Mouse (Mus musculus) left cerebral cortex, postnatal 4 days (tissue): ENCODE data around the gene Rbms3. TPM values are rescaled to one million over a fixed set of nuclear protein-coding genes. Genes with fewer than 3 reads are reported as not detected.
A peak's percentile ranks its signal among the peaks of the same experiment; 100 is the strongest.

Experiments used
- DNase-seq: peaks from one replicate; pipeline ENCODE4 v3.0.0-alpha.2; 2022
- intact Hi-C: fragments of 180-260 bp; cut with DNase I; formaldehyde crosslinking; loops from one replicate; pipeline ENCODE4 v1.15.1; 2025
- total RNA-seq, 2 experiments: library from RNA; stranded (reverse); gene quantifications; 2 replicates each; pipeline ENCODE4 v1.2.3; 2021

Rbms3 gene
- total RNA-seq, 2 experiments from 2014 or later: 18.3 to 22.5 TPM

DNA sequence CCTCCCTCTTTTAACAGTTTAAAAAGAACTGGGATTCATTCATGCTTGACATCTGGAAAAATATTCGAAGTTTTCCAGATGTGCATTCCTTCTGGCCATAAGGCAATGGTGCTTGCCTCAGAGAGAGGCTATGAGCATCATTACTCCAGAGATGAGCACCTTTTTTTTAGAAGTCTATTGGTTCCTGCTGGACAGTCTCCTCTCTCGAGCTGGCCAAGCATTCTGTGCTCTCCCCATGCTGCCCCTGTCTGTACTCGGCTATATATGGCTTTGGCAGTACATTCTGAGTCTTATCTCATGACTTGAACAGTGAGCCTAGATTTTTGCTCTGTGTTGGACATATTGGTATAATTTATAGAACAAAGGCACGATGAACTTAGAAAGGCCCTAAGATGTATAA lies 952.6 kb downstream of the Rbms3 start:
- intact Hi-C loops: no loop called here
- no peak for DNase-seq

DNA sequence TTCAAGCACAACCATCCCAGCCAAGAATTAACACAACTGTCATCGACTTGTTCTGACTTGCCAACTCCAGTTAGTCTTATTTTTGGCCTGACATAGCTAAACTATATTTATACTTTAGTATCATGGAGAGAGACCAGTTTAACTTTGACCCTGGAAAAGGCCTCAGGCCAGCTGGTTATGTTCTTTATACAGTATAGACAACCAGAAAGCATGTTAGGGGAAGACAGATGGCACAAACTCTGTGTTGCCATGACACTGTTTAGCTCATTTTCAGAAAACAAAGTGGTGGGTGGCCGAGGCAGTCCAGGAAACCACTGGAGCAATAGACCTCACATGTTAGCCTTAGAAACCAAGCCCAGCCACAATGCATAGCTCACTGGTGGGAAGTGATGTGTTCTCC lies 953.3 kb downstream of the Rbms3 start:
- DNase-seq: peak; percentile 3

DNA sequence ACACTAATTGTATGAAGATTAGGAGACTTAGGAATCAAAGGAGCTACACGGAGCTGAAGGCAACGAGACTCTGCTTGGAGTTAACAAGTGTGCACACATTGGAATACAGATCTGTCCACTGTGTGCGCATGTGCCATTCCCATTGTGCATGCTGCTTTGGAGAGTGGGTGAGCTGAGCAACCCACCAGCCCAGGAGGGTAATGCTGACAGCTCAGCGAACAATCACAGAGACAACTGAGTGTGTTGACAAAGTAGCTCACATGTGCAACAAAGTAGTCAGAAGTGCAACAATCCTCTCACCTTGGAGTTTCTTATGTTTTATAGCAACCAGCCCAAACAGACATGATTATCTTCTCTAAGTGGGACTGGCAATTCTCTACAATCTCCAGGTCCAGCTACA lies 955.5 kb downstream of the Rbms3 start:
- intact Hi-C loops: no loop called here

More for the DNA sequence above, 953.3 kb downstream of the Rbms3 start:
- intact Hi-C loops: no loop called here

GRCm38 (mm10) chr9:116661026-116661425 lies 968.7 kb downstream of the Rbms3 start:
- no peak for DNase-seq
- intact Hi-C loops: no loop called here

More for the DNA sequence above, 955.5 kb downstream of the Rbms3 start:
- no peak for DNase-seq

DNA sequence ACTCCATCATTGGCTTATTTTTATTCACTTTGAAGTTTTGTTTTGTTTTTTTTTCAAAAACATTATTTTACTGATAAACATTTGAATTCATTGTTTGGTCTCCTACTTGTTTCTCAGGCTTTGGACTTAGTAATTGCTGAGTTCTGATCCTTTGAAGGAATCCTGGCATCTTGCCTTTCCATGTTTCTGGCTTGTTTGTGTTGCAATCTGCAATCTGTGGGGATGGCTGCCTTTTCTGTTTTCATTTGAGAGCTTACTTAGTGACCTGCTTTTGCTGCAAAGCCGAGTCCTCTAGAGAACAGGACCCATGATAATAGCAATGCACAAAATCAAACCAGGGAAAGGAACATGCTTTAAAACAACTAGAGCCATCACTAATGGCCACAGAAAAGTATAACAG lies 969.8 kb downstream of the Rbms3 start:
- intact Hi-C loops: no loop called here
- no peak for DNase-seq

DNA sequence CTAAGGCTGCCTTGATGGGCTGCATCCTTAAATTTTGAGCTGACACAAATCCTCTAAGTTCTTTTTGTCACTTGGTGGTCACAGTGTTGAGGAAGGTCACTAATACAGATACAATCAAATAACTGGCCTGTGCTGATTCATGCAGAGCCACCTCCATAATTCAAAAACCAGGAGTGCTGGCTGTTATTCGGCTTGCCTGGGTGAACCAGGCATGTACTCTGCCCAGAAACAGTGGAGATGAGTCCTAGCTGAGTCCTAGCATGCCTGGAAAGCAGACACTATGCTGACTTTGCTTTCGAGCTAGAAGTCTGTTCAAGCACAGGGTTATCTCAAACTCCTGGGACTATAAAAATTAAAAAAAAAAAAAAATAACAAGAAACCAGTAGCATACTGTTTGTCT lies 972.6 kb downstream of the Rbms3 start:
- intact Hi-C loops: no loop called here
- DNase-seq: no peak

DNA sequence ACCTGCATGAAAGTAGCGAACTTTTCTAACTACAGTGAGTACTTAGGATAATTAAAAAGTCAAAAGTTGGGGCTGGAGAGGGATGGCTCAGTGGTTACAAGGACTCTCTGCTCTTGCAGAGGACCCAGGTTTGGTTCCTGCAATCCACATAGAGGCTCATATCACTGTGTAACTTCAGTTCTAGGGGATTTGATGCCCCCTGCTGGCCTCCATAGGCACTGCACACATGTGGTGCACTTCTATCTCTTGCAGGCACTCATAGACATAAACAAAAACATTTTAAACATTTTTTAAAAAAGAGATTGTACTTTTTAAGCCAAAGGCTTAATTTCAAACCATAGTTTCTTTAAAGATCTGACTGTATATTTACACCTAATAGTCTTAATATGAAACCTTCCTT lies 978.3 kb downstream of the Rbms3 start:
- intact Hi-C loops: no loop called here
- DNase-seq: no peak

GRCm38 (mm10) chr9:116649955-116650354 lies 979.8 kb downstream of the Rbms3 start:
- intact Hi-C loops: no loop called here
- no peak for DNase-seq

- intact Hi-C loops: no loop called here
- DNase-seq: no peak
These were observed 980.5 kb downstream of the Rbms3 start for GRCm38 (mm10) chr9:116649086-116649792.

GRCm38 (mm10) chr9:116644616-116645015 lies 985.1 kb downstream of the Rbms3 start:
- peak; percentile 13 for DNase-seq
- intact Hi-C loops: no loop called here

DNA sequence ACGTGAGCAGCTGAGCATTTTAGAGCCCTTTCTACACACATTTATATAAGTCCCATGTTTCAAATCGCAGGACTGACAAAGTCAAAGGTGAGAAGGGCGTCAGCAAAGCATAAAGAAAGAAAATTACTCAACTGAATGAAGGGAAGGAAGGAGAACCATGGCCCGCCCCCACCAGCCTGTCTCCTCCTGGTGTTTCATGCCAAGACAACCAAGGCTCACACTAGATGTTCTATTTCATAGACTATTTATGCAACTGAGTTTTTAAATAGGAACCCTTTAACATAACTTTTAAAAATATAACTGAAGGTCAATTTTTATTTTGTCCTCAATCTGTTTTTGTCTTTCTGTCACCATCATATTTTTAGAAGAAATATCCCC lies 989.4 kb downstream of the Rbms3 start:
- no peak for DNase-seq

GRCm38 (mm10) chr9:116639597-116640301 lies 990.0 kb downstream of the Rbms3 start:
- intact Hi-C loops: no loop called here
- DNase-seq: no peak

More for the DNA sequence above, 989.4 kb downstream of the Rbms3 start:
- intact Hi-C loops: no loop called here

GRCm38 (mm10) chr9:116633786-116634185 lies 995.9 kb downstream of the Rbms3 start:
- no peak for DNase-seq
- intact Hi-C loops: no loop called here

GRCm38 (mm10) chr9:116633075-116633474 lies 996.6 kb downstream of the Rbms3 start:
- intact Hi-C loops: no loop called here
- DNase-seq: no peak

- no peak for DNase-seq
- intact Hi-C loops: no loop called here
These were observed 997.9 kb downstream of the Rbms3 start for GRCm38 (mm10) chr9:116631816-116632215.

GRCm38 (mm10) chr9:116630805-116631204 lies 998.9 kb downstream of the Rbms3 start:
- no peak for DNase-seq
- intact Hi-C loops: no loop called here

- intact Hi-C loops: no loop called here
- DNase-seq: no peak
These were observed 1009.3 kb downstream of the Rbms3 start for GRCm38 (mm10) chr9:116620434-116620833.

DNA sequence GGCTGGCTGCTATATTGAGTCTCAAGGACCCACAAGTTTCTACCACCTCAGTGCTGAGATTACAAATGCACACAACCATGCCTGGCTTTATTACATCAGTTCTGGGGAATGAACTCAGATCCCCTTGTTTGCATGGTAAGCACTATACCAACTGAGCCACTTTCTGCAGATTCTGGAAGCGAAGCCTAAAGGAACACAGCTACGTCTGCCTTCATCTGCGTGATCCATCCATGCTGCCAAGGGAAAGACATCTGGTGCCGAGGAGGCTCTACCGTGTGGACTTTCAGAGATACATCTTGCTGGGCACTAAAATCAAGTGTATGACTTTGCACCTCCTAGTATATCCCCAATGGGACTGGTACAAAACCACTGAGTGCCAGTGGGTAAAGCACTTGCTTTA lies 1010.8 kb downstream of the Rbms3 start:
- no peak for DNase-seq

DNA sequence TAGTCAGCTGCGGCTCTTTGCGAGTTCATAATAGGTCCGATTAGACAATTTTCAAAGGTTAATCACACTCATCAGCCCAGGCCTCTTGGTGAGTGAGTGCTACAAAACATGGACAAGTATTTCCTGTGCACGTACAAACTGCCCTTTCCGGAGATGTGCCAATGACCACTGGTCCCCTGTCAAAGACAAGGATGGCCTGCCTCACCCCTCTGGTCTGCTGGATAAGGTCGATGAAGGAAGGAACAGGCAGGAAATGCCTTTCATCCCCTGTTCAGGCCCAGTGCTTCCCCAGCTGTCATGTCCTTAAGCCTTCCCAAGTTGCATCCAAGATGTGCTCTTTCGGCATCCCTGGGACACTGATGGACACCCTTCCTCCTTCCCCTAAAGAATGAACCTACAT lies 1016.4 kb downstream of the Rbms3 start:
- intact Hi-C loops: no loop called here
- no peak for DNase-seq

More for the DNA sequence above, 1010.8 kb downstream of the Rbms3 start:
- intact Hi-C loops: no loop called here

GRCm38 (mm10) chr9:116596046-116596445 lies 1033.7 kb downstream of the Rbms3 start:
- DNase-seq: no peak
- intact Hi-C loops: no loop called here

GRCm38 (mm10) chr9:116592486-116592885 lies 1037.2 kb downstream of the Rbms3 start:
- intact Hi-C loops: no loop called here
- DNase-seq: no peak

DNA sequence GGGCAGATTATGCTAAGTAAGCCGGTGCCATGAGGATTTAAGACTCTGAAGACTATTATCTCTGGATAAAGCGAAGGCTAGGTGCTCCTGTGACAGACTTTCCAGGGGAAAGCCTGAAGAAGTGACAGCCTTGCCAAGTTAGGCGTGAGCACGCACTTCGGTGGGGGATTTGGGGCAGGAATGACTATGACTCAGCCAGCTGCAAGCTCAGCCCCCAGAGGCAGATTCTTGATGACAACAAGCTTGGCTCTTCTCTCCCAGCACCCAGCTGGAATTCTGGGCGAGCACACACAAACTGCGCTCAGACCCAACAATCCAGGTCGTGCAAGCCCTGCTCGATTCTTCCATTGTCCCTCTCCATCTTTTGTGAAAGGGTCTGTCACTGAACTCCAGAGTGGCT lies 1038.6 kb downstream of the Rbms3 start:
- DNase-seq: no peak

More for the DNA sequence above, 1038.6 kb downstream of the Rbms3 start:
- intact Hi-C loops: no loop called here
